Mouse (Mus musculus) midbrain, embryonic 12.5 days (tissue): ENCODE results near the gene Per3. TPM values are rescaled to one million over a fixed set of nuclear protein-coding genes. Genes with fewer than 3 reads are reported as not detected.
A peak's percentile ranks its signal among the peaks of the same experiment; 100 is the strongest.

Source experiments
- ATAC-seq: fragments of 200-750 bp; cut with Nextera tagmentation; 2 replicates; pipeline ENCODE4 v1.8.0; 2017; ENCODE audit warnings: low read depth, moderate TSS enrichment, moderate library complexity; ENCODE audit not compliant: low FRiP score
- H3K27ac ChIP-seq: fragments of 300-500 bp; sonication (generic); replicated peaks from 2 replicates; pipeline ENCODE4 v1.5.1; 2016; ENCODE audit warnings: mild to moderate bottlenecking
- H3K27me3 ChIP-seq: fragments of 300-500 bp; sonication (generic); 2 replicates; pipeline ENCODE4 v1.6.1; 2016; ENCODE audit warnings: mild to moderate bottlenecking
- H3K36me3 ChIP-seq: fragments of 300-500 bp; sonication (generic); 2 replicates; pipeline ENCODE4 v1.6.1; 2016
- H3K4me1 ChIP-seq: fragments of 300-500 bp; sonication (generic); 2 replicates; pipeline ENCODE4 v1.6.1; 2016
- H3K4me2 ChIP-seq: fragments of 300-500 bp; sonication (generic); replicated peaks from 2 replicates; pipeline ENCODE4 v1.6.1; 2016; ENCODE audit warnings: mild to moderate bottlenecking, moderate library complexity
- H3K4me3 ChIP-seq: fragments of 300-500 bp; sonication (generic); 2 replicates; pipeline ENCODE4 v1.5.1; 2016; ENCODE audit warnings: mild to moderate bottlenecking
- H3K9ac ChIP-seq: fragments of 300-500 bp; sonication (generic); replicated peaks from 2 replicates; pipeline ENCODE4 v1.6.1; 2016; ENCODE audit warnings: mild to moderate bottlenecking, moderate library complexity
- H3K9me3 ChIP-seq: fragments of 300-500 bp; sonication (generic); 2 replicates; pipeline ENCODE4 v1.6.1; 2016; ENCODE audit warnings: mild to moderate bottlenecking
- WGBS: fragments of 180-500 bp; shearing (Covaris S2); methylation state at CpG from one replicate; pipeline ENCODE4 v1.1.7; 2016; 5-methylcytosine and 5-hydroxymethylcytosine counted together
- polyA plus RNA-seq: library from polyadenylated mRNA; unstranded; fragments of >200 nt; fragmentation: Nextera tagmentation; extraction: Ambion mirVana; gene quantifications from 2 replicates; pipeline ENCODE4 v1.2.1, GENCODE M21; 2016

Per3 gene
- polyA plus RNA-seq, 1 experiment from 2014 or later, result 5.1 TPM

- no peak for ATAC-seq
- WGBS, result 83% methylated on average over 8 of the region's 8 CpGs
- Histone ChIP-seq H3K27me3 (no peaks in the 10 kb centered on the region), H3K4me1 (no peaks in the 10 kb centered on the region), H3K4me2 (no peak overlapping the region), H3K9me3 (no peaks in the 10 kb centered on the region), H3K9ac (no peak overlapping the region), H3K36me3 (no peaks in the 10 kb centered on the region), H3K27ac (no peak overlapping the region), H3K4me3 (no peak overlapping the region)
Observed at GRCm38 (mm10) chr4:150973264-150973663, 71.2 kb downstream of the Per3 start.

- Histone ChIP-seq H3K27me3 (no peaks in the 10 kb centered on the region), H3K9ac (0 out of 2 replicates have a peak overlapping the region, but pooled peaks have one; percentile 2), H3K4me2 (no peak overlapping the region), H3K4me3 (no peak overlapping the region), H3K27ac (no peak overlapping the region), H3K4me1 (no peaks in the 10 kb centered on the region), H3K9me3 (no peaks in the 10 kb centered on the region), H3K36me3 (no peaks in the 10 kb centered on the region)
- ATAC-seq, result no peak
- WGBS, result 91% methylated on average over 8 of the region's 8 CpGs
Observed at GRCm38 (mm10) chr4:150968956-150969355, 75.5 kb downstream of the Per3 start.

- H3K27ac ChIP-seq, result no peak overlapping the region
- H3K4me2 ChIP-seq, result no peak overlapping the region
- H3K9me3 ChIP-seq, result no peaks in the 10 kb centered on the region
- H3K4me1 ChIP-seq, result no peaks in the 10 kb centered on the region
- ATAC-seq, result no peak
- WGBS, result 18% methylated on average over 7 of the region's 7 CpGs
- H3K4me3 ChIP-seq, result no peak overlapping the region
- H3K36me3 ChIP-seq, result no peaks in the 10 kb centered on the region
- H3K9ac ChIP-seq, result no peak overlapping the region
- H3K27me3 ChIP-seq, result peaks cover 8% of the 10 kb centered on the region; the same call in 1 of the 2 replicates
Observed at GRCm38 (mm10) chr4:150966556-150966955, 77.9 kb downstream of the Per3 start.

DNA sequence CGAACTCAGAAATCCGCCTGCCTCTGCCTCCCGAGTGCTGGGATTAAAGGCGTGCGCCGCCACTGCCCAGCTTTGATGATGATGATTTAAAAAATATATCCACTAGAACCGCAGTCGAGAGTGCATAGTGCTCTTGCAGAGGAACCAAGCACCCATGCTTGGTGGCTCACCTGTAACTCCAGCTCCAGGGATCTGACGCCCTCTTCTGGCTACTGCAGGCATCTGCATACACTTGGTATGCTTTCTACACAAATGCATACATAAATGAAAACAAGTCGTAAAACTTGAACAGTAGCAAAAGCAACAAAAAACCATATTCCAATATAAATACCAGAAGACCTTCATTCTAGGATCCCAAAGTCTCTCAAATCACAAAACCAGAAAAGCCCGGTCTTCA is 78.9 kb downstream of the Per3 start:
- Histone ChIP-seq H3K4me3 (no peak overlapping the region), H3K4me1 (no peaks in the 10 kb centered on the region), H3K36me3 (no peaks in the 10 kb centered on the region), H3K9me3 (no peaks in the 10 kb centered on the region), H3K27me3 (peaks cover 8% of the 10 kb centered on the region; the same call in 1 of the 2 replicates), H3K4me2 (no peak overlapping the region), H3K9ac (no peak overlapping the region), H3K27ac (no peak overlapping the region)
- ATAC-seq, result no peak
- 72% methylated on average over 11 of the region's 11 CpGs for WGBS

DNA sequence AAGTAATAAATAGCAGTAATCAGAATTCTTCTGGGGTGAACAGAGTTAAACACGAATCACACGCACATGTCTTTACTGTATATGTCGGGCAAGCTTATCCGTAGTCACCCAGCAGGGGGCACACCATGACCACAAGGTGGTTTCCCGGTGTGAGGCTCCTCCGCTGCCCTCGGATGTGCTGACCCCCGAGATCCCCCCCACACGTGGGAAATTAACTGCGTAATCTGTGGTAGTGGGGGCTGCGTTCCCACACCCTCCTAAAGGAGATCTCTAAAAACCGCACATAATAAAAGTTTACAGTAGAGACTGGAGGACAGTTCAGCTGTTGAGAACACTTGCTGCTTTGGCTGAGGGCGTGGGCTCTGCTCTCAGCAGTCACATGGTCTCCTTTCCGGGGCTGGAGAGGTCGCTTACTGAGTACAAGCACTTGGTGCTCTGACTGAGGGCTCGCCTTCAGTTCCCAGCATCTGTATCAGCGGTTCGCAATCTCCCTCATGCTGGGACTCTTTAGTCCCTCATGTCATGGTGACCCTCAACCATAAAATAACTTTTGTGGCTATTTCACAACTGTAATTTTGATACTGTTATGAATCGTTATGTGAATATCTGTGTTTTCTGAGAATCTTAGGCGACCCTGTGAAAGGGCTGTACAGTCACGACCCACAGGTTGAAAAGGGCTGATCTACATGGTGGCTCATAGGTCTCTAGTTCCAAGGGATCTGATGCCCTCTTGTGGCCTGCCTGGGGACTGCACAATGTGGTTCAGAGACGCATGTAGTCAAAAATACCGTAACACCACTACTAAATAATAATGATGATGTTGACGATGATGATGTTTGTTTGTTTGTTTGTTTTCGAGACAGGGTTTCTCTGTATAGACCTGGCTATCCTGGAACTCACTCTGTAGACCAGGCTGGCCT is 79.6 kb downstream of the Per3 start:
- H3K9ac ChIP-seq, result no peak overlapping the region
- no peak overlapping the region for H3K27ac ChIP-seq
- peak overlapping the region; percentile 19 for H3K4me2 ChIP-seq
- H3K9me3 ChIP-seq, result no peaks in the 10 kb centered on the region
- ATAC-seq, result no peak
- no peaks in the 10 kb centered on the region for H3K4me1 ChIP-seq
- H3K27me3 ChIP-seq, result peaks cover 8% of the 10 kb centered on the region; the same call in 1 of the 2 replicates
- no peaks in the 10 kb centered on the region for H3K36me3 ChIP-seq
- WGBS, result 14% methylated on average over 25 of the region's 25 CpGs
- no peak overlapping the region for H3K4me3 ChIP-seq

DNA sequence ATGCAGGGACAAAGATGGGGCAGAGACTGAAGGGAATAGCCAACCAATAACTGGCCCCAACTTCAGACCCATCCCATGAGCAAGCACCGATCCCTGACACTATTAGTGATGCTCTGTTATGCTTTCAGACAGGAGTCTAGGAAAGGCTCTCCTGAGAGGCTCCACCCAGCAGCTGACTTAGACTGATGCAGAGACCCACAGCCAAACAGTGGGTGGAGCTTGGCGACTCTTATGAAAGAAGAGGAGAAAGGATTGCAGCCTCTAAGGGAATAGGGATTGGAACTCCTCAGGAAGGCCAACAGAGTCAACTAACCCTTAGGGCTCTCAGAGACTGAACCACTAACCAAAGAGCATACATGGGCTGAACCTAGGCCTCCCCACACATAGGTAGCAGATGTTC is 80.8 kb downstream of the Per3 start:
- Histone ChIP-seq H3K4me3 (no peak overlapping the region), H3K4me2 (no peak overlapping the region), H3K36me3 (no peaks in the 10 kb centered on the region), H3K4me1 (no peaks in the 10 kb centered on the region), H3K27ac (no peak overlapping the region), H3K27me3 (peaks cover 8% of the 10 kb centered on the region; the same call in 1 of the 2 replicates), H3K9ac (no peak overlapping the region), H3K9me3 (no peaks in the 10 kb centered on the region)
- 54% methylated on average over 2 of the region's 2 CpGs for WGBS
- ATAC-seq, result no peak

GRCm38 (mm10) chr4:150962231-150962630 is 82.2 kb downstream of the Per3 start:
- H3K4me3 ChIP-seq, result no peak overlapping the region
- ATAC-seq, result no peak

DNA sequence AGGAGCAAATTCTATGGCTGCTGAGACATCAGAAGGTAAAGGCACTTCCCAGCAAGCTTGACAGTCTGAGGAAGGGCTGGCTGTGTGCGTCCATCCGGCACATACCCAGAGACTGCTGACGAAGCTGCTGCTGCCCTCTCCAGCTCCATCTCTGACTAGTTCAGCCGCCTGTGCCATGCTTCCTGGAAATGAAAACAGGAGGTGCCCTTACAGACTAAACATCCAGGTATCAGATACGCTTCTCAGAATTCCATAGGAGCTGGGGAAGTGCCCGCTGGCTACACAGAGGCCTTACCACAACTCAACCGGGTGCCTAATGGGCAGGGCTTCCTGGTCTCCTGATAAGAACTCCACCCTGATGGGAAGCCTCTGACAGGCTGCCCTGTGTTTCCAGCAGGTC is 85.9 kb downstream of the Per3 start:
- Histone ChIP-seq H3K36me3 (no peaks in the 10 kb centered on the region), H3K9ac (no peak overlapping the region), H3K4me2 (no peak overlapping the region), H3K4me3 (no peak overlapping the region), H3K9me3 (no peaks in the 10 kb centered on the region), H3K27me3 (0 out of 2 replicates have a peak, but pooled peaks cover 4% of the 10 kb centered on the region), H3K4me1 (peaks cover 10% of the 10 kb centered on the region), H3K27ac (no peak overlapping the region)
- WGBS, result 79% methylated on average over 7 of the region's 7 CpGs
- no peak for ATAC-seq

More at GRCm38 (mm10) chr4:150962231-150962630, 82.2 kb downstream of the Per3 start:
- 72% methylated on average over 6 of the region's 6 CpGs for WGBS
- H3K9me3 ChIP-seq, result no peaks in the 10 kb centered on the region
- no peak overlapping the region for H3K27ac ChIP-seq
- H3K4me1 ChIP-seq, result no peaks in the 10 kb centered on the region
- H3K9ac ChIP-seq, result no peak overlapping the region
- H3K27me3 ChIP-seq, result peaks cover 8% of the 10 kb centered on the region; the same call in 1 of the 2 replicates
- no peak overlapping the region for H3K4me2 ChIP-seq
- no peaks in the 10 kb centered on the region for H3K36me3 ChIP-seq

DNA sequence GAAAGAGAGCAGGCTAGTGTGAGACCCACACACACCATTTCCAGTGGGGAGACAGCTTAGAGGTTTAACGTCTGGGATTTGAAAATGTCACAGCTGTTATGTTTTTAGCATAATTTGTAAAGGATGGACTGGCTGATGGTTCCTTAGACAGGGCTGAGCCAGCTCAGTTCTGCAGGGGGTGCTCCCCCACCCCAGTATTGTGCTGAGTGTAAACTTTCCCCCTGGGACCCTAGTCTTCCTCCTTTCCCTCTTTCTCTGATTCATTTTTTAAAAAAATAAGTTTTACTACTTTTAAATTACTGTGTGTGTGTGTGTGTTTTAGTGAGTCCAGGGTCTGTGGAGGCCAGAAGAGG is 87.4 kb downstream of the Per3 start:
- Histone ChIP-seq H3K4me3 (no peak overlapping the region), H3K9me3 (no peaks in the 10 kb centered on the region), H3K36me3 (no peaks in the 10 kb centered on the region), H3K4me2 (no peak overlapping the region), H3K27me3 (no peaks in the 10 kb centered on the region), H3K4me1 (peaks cover 10% of the 10 kb centered on the region), H3K9ac (no peak overlapping the region), H3K27ac (peak overlapping the region; percentile 43; the same call in 1 of the 2 replicates)
- ATAC-seq, result peak; percentile 47
- 65% methylated on average over 1 of the region's 1 CpGs for WGBS

DNA sequence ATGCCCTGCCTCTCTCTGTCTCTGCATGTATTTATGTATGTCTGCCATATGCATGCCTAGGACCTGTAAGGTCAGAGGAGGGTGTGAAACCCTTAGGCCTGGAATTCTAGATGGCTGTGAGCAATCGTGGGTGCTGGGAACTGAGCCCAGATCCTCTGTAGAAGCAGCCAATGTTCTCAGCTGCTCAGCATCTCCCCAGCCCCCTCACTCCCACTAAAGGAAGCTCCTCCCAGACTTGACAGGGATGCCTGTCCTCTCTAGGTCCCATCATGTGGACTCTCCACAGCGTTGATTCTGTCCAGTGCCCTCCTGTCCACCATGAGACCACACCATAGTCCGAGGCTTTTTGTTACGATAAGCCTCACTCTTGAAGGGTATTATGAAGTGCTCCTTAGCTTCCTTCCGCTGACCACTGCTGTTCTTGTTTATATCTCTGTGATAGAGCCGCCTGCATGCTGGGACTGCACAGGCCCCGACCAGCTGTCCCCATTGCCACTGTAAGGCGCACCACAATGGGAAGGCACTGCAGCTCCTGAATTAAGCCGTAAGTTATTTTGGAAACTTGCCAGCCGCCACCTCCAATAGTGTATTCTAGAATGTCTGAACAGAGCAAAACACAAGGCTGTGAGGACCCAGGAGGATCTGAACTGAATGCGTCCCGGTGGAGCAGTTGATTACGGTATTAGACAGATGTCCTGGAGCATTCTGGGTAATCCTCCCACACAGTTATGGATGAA is 87.9 kb downstream of the Per3 start:
- no peak overlapping the region for H3K4me2 ChIP-seq
- peak overlapping the region; percentile 43 for H3K27ac ChIP-seq
- H3K9ac ChIP-seq, result no peak overlapping the region
- peaks cover 10% of the 10 kb centered on the region for H3K4me1 ChIP-seq
- ATAC-seq, result peak; percentile 69
- H3K9me3 ChIP-seq, result no peaks in the 10 kb centered on the region
- no peaks in the 10 kb centered on the region for H3K36me3 ChIP-seq
- 62% methylated on average over 13 of the region's 13 CpGs for WGBS
- no peak overlapping the region for H3K4me3 ChIP-seq
- no peaks in the 10 kb centered on the region for H3K27me3 ChIP-seq
